Mouse (Mus musculus) retina, postnatal 7 days (tissue): ENCODE data around the gene 1110051M20Rik.
A peak's percentile ranks its signal among the peaks of the same experiment; 100 is the strongest.

Experiments
- DNase-seq: peaks from one replicate; pipeline ENCODE4 v3.0.0-alpha.2; 2012; ENCODE audit warnings: low read depth, low spot score

Gene 1110051M20Rik

DNA sequence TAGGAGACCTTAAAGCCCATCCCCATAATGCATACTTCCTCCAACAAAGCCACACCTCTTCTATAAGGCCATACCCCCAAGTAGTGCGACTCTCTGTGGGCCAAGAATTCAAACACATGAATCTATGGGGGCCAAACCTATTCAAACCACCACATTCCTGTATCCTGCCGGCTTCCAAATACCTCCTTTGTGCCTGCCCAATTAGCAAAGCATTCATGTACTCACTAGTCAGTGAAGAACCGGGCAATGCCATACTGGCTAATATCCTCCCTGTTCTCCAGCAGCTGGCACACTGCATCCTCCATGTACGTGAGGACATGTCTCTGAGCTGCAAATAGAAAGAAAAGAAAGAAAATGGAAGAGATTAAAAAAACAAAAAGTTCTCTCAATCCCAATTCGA is 22.9 kb downstream of the 1110051M20Rik start:
- no peak for DNase-seq

DNA sequence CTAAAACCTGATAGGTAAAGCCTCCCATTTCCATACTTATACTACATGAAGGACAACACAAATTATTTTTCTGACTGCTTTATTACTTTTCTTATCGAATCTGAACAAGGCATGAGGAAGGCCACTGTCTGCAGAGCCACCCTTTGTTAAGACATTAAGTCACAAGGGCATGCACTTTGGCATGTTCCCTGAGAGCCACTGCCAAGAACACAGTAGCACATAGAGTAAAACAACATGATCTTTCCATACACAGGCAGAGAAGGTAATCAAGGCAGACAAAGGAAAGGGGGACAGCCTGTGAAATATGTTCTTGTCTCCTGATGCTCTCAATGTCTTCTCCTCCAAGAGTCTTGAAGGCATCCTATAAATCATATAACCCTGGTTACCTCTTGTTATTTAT is 30.7 kb downstream of the 1110051M20Rik start:
- DNase-seq, result no peak

DNA sequence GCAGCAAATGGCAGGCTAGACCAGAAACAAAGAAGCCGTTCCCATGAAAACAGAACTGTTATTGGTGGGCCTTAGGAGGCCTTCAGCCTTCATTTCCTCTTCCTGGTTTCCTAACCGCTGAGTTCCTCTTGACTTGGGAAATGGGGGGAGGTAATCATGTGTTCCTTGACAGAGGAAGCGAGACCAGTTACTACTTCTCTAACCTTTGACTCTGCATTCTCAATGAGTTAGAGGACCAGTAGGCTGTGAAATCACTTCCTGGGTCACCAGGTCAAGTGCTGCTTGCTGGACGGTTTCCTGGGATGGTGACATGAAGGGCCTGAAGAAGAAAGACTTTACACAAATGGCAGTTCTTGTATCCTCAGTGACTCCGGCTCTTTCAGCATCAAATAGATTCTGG is 32.1 kb downstream of the 1110051M20Rik start:
- no peak for DNase-seq

DNA sequence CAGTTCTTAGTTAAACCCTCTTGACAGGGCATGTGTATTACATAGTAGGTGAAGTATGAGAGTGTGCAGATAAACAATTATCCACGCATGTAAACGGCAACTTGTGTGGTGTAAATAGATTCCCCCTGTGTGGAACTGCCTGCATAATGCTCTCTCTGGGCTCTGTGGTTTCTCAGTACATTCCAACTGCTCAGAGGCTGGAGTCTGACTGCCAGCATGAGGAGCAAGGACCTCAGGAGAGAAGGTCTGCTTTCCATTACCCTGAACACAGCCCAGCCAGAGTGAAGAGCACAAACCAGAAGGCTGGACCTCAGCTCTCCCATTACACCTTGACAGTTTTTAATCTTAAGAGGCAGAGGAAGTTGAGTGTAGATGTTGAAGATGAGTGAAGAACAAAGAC is 33.0 kb downstream of the 1110051M20Rik start:
- DNase-seq, result no peak

DNA sequence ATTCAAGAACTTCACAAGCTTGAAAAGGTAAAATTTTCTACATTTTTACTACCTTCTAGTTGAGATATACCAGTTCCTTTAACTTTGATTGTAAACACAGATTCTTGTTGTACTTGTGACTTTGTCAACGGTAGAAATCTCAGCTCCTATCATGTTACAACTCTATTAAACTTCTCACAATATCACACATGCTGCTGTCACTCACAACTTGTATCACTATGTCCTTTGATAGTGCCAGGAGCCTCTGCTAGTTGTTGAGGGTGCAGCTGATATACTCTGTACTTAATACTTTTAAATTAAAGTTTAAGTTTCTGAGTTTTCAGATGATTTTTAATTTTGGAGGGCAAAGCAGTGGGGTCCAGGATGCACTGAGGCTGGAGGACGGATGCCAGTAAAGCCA is 36.5 kb downstream of the 1110051M20Rik start:
- no peak for DNase-seq

DNA sequence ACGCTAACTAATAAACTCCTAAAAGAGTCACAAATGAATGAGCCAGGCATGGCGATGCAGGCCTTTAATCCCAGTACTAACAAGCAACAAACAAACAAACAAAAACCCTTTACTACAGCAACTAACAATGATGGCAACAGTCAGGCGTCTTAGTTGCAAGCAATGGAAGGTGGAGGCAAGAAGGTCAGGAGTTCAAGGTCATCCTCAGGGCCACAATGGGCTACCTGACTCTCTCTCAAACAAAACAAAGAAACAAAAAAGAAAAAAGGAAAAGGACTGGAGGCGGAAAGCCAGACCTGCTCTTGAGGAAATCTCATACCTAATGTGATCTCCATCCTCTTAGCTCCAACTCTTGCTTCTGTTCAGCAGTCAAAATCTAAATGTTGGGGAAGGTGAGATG is 39.4 kb downstream of the 1110051M20Rik start:
- DNase-seq, result no peak

DNA sequence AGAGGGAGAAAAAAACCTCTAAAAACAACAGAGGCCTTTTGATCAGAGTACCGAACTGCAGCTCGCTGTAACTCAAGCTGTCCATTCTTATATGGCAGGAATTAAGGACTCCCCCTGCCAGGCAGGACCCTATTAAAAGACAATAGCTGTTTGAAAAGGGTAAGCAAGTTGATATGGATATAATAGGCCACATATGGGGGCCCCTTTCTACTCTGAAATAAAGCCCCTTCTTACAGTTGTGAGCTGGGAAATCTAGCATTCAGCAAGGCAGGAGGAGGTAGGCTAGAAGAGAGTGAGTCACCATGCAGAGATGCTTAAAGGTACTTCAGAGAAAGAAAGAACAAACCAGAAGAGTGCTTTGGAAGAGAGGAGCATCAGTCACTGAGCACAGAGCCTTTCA is 44.8 kb downstream of the 1110051M20Rik start:
- no peak for DNase-seq

DNA sequence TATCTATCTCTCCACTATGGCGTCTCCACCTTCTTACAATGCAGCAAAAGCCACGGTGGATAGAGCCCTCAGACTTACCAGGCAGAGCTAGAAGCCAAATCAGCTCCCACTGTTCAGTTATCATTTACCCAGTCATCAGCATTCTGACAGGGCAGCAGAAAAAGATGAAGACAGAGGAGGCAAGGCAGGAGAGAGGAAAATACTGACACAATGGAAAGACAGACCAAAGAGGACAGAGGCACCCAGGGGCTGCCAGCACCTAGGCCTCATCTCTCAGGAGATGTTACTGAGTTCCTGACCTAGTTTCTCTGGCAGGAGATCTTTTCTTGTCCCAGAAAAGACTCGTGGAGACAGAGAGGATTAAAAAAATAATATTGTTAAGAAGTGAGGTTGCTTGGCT is 45.3 kb downstream of the 1110051M20Rik start:
- DNase-seq, result peak; percentile 43

DNA sequence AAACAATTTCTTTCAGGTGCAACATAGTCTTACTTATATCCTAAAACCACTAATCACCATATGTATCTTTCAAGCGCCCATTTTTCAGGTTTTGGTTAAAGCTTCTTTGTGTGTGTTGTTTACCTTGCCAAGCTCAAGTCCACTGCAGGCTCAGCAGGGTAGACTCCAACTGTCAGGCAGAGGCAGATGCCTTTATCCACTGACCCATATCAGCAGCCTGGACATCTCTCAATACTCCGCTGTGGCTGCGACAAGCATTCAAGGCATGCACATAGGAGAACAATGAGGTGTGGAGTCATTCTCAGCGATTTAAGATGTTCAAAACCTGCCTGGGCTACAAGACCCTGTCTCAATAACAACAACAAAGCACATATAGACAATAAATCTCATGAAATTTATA is 50.4 kb downstream of the 1110051M20Rik start:
- DNase-seq, result no peak

DNA sequence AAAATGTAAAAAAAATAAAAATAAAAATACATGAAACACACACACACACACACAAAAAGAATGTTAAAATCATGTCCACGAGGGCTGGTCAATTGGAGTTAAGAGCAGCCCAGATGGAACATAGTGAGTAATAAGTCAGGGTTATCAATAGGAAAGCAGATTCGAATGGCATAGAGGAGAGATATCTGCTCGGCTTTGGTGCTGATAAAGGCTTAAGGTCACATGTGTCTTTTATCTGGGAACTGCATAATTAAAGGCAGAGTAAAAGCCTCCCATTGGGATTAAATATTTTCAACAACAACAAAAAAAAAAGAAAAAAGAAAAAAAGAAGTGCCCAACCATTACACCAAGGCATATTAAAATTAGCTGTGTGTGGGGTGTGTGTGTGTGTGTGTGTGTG is 55.8 kb downstream of the 1110051M20Rik start:
- no peak for DNase-seq

DNA sequence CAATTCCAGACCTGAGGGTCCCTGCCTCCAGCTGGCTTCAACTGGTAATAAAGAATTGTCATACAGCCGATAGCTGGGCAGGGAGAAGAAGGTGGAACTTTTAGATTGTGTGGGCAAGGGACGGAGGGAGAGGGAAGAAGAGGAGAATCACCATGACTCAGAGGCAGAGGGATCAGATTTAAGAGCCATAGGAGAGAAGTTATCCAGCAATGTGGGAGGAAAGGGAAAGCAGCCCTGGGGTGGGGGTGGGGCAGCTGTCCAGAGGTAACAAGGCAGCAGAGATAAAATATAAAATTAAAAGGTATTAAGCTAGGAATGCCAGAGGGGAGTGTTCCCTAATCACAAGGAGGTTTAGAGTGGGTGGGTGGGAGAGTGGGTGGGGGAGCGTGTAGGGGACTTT is 56.2 kb downstream of the 1110051M20Rik start:
- no peak for DNase-seq

DNA sequence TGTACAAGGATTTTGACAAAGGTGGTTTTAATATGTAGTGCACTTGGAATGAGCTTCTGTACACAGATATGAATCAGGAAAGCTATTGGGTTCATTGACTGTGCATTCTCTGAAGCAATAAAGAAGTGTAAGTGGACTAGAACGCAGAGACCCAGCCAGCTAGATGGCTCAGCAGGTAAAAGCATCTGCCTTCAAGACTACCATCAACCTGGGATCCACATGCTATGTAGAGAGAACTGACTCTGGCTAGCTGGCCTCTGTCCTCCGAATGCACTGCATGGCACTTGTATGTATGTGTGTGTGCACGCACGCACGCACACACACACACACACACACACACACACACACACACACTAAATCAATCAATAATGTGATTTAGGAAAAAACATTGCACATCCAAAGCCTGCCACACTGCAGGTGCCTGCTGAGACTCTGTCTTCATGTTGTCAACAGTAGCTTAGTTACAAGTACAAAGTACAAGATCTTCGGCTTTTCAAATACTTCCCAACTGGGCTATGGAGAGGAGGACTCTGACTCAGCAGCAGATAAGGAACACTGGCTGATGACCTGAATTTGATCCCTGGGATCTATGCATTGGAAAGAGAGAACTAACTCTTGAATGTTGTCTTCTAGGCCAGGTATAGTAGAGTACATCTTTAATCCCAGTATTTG is 57.1 kb downstream of the 1110051M20Rik start:
- DNase-seq, result no peak

DNA sequence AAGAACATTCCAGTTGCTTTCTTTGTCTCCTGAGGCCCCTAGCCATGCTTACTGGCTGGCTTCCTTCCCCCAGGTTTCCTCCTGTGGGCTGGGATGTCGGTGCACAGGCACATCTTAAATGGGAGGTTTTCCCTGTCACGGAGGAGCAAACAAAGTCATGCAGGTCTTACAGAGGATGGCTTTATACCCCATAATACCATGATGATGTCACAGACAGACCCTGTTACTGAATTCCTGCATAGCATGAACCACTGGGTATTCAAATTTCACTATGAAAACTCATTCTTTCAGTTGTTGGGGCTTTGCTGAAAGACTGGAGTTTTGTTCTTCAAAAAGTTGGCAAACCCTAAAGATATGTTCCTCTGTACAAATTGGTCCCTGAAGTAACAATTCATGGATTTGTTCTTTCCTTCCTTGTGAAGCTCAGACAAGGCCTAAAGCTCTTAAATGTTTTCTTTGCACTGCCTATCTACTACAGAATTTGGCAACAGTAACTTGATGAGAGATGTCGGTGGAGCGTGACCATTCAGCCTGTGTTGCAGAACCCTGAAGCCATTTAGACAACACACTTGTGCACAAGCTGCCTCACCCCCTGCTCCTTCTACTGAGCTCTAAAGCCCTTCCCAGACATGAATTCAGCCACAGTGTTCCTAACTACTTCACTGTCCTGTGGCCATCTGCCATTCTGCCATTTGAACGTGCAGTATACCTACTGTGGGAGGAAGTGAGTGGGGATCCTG is 57.8 kb downstream of the 1110051M20Rik start:
- DNase-seq, result no peak

DNA sequence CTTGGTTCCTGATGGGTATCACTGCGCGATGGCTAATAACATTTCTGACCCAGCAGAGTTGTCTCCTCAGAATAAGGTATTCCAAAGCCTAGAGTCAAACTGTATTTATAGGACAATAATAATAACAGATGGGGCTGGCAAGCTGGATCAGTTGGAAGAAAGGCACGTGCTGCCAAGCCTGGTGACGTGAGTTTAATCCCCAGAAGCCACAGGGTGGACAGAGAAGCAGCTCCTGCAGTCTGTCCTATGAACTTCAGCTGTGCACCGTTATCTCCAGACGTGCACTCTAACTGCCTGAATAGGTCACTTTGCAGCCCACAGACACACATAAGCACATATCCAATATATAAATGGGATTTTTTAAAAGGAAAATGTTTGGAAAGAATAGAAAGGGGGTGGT is 61.2 kb downstream of the 1110051M20Rik start:
- DNase-seq, result peak; percentile 58

DNA sequence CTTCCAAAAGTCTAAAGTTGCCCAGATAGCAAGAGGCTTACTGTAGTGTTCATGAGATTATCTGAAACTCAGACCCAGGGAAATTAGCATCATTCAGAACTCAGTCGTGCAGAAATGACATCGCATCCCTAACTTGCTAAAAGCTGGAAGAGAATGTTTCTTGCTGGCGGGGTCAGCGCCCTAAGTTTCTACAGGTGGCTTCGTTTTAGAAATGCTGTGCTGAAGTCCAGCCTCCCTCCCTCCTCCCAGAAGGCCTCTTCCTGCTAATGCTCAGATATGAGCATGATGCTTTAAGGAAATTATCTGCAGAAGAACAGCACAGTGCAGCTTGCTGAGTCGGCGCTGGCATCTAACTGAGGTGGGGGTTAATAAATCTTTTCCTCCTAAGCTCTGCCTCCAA is 67.5 kb downstream of the 1110051M20Rik start:
- no peak for DNase-seq

DNA sequence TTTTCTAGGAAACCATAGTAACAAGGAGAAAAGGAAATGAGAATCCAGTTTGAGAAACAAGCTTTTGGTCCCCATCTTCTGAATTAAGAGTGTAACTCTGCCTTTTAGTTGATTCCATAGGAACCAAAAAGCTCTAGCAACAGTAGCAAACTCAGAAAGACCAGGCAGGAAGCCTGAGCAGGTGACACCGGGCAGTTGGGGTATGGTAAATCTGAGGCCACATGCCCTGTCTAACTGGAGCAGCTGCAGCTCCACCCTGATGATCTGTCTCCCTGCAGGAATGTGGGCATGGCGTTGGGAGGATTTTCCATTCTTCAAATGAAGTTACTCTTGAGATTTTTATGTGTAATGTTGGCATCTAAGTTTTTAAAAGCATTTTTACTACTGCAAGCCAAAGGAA is 74.2 kb downstream of the 1110051M20Rik start:
- DNase-seq, result no peak

DNA sequence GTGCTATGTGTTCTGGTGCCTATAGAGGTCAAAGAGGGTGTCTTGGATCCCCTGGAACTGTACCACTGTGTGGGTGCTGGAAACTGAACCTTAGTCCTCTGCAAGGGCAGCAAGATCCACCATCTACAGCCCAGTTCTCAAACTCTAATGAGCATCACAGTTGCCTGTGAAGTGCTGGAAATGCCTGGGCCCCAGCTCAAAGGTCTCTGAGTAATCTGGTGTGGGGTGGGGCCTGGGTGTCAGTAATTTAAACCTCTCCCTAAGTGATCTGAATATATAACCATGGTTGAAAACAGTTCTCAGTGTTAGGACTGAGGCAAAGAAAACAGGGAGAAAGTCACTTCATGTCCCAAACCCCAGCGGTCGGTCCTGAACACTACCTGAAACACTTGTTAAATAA is 81.2 kb downstream of the 1110051M20Rik start:
- no peak for DNase-seq

DNA sequence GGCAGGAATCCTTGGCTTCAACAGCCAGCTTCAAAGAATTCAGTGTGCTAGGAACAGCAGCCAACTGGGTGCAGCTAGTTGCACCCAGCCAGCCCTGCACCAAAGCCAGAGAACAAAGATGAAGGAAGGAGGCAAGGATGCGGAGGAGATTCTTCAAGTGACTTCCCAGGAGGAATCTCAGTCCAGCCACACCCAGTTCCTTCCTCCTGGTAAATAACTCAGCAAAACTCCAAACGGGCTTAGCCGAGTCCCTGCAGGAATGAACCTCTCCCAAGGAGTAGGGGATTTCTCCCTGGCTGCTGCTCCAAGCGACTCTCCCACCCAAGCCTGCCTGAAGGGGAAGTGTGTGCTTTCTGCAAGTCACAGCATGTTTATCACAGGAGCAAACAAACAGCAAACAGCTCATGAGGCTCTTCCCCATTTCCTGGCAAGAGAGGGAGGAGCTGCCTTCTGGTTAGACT is 83.4 kb downstream of the 1110051M20Rik start:
- DNase-seq, result no peak

DNA sequence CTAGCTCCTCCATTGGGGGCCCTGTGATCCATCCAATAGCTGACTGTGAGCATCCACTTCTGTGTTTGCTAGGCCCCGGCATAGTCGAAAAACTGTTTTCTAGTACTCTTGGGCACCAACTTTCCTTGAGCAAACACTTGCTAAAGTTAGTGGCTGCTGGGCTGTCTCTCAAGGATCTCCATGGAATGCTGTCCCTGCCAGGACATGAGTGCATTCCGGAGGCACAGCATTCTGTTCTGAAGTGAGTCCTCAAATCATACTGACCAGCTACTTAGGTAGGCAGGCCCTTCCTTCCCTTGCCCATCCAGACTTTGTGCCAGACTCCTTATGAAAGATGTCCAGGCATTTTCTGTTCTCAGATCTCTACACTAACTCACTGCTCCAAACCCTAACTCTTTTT is 88.7 kb downstream of the 1110051M20Rik start:
- DNase-seq, result no peak

DNA sequence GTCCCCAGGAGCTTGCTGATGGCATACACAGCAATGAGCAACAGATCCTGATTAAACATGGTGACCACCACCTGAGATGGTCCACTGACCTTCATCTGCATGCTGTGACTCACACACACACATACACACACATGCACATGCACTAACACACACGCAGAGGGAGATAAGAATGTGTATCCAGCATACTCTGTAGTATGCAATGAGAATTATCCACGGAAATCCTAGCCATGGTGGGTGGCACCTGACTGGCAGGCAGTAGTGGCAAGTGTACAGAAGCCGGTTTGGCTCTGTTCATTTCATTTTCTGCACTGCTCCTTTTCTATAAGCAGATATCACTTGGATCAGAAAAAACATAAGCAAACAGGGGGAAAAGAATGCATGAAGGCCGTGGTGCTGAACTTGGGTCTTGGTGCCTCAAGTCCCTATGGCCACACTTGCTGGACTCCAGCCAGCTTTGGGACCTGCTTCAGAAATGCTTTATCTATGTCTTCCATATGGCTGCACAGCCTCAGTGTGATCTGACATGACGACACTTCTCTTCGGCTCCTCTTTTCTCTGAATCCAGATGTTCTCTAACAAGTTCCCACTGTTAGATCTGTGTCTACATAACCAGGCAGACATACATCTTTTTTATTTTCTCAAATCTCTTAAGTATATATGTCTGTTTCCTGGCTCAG is 89.6 kb downstream of the 1110051M20Rik start:
- no peak for DNase-seq

DNA sequence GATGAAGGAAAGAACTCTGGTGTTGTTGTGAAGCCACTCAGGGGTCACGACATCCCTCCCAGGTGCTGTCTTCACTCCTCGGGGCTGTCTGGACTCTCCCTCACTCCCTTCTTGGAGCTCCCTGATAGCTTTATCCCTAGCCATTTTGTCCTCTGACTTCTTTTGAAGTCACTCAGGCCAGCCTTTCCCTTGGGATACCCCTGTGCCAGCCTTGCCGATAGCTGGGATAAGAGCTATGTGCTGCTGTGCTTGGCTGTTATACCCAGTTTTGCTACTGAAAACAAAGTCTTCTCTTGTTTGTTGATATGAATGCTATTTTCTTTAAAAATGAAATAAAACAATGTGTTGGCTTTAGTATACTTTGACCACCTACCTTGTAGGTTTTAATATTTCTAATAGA is 90.7 kb downstream of the 1110051M20Rik start:
- DNase-seq, result no peak

DNA sequence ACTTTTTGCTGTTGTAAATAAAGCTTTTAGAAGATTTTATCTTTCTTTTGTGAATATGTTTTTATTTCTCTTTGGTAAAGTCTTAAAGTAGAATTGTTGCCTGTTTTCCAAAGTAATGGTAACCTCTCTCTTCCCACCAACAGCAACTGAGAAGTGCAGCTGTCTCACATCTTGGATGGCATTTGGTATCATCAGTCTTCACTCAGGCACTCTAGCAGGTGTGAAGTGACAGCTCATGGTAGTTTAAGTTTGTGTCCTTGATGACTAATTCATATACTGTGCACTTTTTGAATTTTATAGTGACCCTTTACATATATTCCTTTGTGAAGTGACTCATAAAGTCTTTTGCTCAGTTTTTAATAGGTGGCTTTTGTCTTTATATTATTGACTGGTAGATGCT is 92.7 kb downstream of the 1110051M20Rik start:
- DNase-seq, result no peak

DNA sequence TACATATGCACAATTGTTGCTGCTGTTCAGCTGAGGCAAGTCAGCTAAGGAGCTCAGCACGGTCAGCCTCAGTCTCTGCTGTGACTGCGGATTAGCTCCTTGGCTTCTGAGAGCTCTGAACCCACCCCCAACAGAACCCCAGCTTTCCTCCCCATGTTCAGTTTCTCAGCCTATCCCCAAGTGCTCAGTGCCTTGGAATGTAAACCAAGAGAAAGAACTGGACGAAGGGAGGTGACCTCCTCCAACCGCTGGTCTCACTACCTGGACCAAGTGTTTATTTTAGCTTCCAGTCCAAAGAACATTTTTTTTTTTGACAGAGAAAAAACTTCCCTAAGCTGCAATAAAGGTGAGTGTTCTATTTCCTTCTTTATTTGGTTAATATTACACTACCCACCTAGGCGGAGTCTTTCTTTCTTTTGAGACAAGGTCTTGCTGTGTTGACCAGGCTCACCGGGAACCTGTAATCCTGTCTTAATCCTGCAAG is 94.5 kb downstream of the 1110051M20Rik start:
- no peak for DNase-seq
